Mouse (Mus musculus): ENCODE results near the gene Ptpn14. TPM values are rescaled to one million over a fixed set of nuclear protein-coding genes. Genes with fewer than 3 reads are reported as not detected.
A peak's percentile ranks its signal among the peaks of the same experiment; 100 is the strongest.

Gene Ptpn14
- total RNA-seq, 2 experiments from 2014 or later, result 18.5 to 22.7 TPM

GRCm38 (mm10) chr1:189811778-189812177, 83.7 kb downstream of the Ptpn14 start:
- DNase-seq, result no peak

- no peak for DNase-seq
Observed at GRCm38 (mm10) chr1:189814385-189814784, 86.3 kb downstream of the Ptpn14 start.

GRCm38 (mm10) chr1:189817089-189817488, 89.0 kb downstream of the Ptpn14 start:
- DNase-seq, result no peak

GRCm38 (mm10) chr1:189817810-189818209, 89.7 kb downstream of the Ptpn14 start:
- peak; percentile 17 to 24 for DNase-seq

GRCm38 (mm10) chr1:189820111-189820510, 92.0 kb downstream of the Ptpn14 start:
- DNase-seq, result no peak

- DNase-seq, result no peak
Observed at GRCm38 (mm10) chr1:189824436-189824835, 96.4 kb downstream of the Ptpn14 start.

GRCm38 (mm10) chr1:189830391-189830790, 102.3 kb downstream of the Ptpn14 start:
- DNase-seq, result no peak

- DNase-seq, result peak; percentile 8 to 25
Observed at GRCm38 (mm10) chr1:189830797-189831232, 102.7 kb downstream of the Ptpn14 start.

- DNase-seq, result no peak
Observed at GRCm38 (mm10) chr1:189833351-189833750, 105.3 kb downstream of the Ptpn14 start.

GRCm38 (mm10) chr1:189834166-189834565, 106.1 kb downstream of the Ptpn14 start:
- DNase-seq, result no peak

GRCm38 (mm10) chr1:189846319-189846718, 118.3 kb downstream of the Ptpn14 start:
- DNase-seq, result no peak

- no peak for DNase-seq
Observed at GRCm38 (mm10) chr1:189849550-189849949, 121.5 kb downstream of the Ptpn14 start.

GRCm38 (mm10) chr1:189852051-189852450, 124.0 kb downstream of the Ptpn14 start:
- no peak for DNase-seq

- DNase-seq, result no peak
Observed at GRCm38 (mm10) chr1:189852456-189852855, 124.4 kb downstream of the Ptpn14 start.

GRCm38 (mm10) chr1:189854646-189855045, 126.6 kb downstream of the Ptpn14 start:
- DNase-seq, result no peak

- no peak for DNase-seq
Observed at GRCm38 (mm10) chr1:189855739-189856138, 127.7 kb downstream of the Ptpn14 start.

GRCm38 (mm10) chr1:189858377-189858776, 130.3 kb downstream of the Ptpn14 start:
- DNase-seq, result no peak

- DNase-seq, result no peak
Observed at GRCm38 (mm10) chr1:189860112-189860941, 132.3 kb downstream of the Ptpn14 start.

- DNase-seq, result no peak
Observed at GRCm38 (mm10) chr1:189860942-189861315, 132.9 kb downstream of the Ptpn14 start.

GRCm38 (mm10) chr1:189863727-189864126, 135.7 kb downstream of the Ptpn14 start:
- no peak for DNase-seq

- no peak for DNase-seq
Observed at GRCm38 (mm10) chr1:189864301-189864700, 136.2 kb downstream of the Ptpn14 start.

GRCm38 (mm10) chr1:189864846-189865560, 136.9 kb downstream of the Ptpn14 start:
- no peak for DNase-seq

GRCm38 (mm10) chr1:189866621-189867020, 138.6 kb downstream of the Ptpn14 start:
- DNase-seq, result no peak

Data from adrenal gland, postnatal 36 days (tissue).